Mouse (Mus musculus) fibroblast of lung, adult 2 months (primary cell): ENCODE measurements around the gene Hsf4.
"Not testable (repeated sequence)": the region's sequence is repeated elsewhere in the genome, so short reads cannot be mapped to it uniquely, and the experiment has no call there.

ENCODE experiments used
- DNase-seq: peaks from one replicate; pipeline ENCODE4 v3.0.0-alpha.2; 2011; ENCODE audit warnings: low read depth

Gene Hsf4

GRCm38 (mm10) chr8:105269461-105269947 is at the start of gene Hsf4:
Gene Hsf4, plus strand, starts transcription at chr8:105269801.
- DNase-seq: peak; percentile 36

DNA sequence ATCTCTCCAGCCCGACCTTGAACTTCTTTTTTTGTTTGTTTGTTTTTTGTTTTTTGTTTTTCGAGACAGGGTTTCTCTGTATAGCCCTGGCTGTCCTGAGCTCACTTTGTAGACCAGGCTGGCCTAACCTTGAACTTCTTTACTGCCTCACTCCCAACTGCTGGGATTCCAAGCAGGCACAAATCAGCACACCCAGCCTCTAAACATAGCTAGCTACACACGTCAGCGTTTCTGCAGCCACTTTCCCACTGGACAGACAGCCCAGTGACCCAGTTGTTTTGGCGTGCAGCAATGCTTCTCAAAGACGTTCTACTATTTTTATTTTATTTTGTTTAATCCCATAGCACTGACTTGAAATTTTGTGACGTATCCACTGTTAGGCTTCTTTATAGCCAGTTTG is 45.8 kb upstream of the Hsf4 start:
- DNase-seq: no peak

- peak; percentile 92 for DNase-seq
Measured at GRCm38 (mm10) chr8:105224413-105225271, 45.0 kb upstream of the Hsf4 start, which contains the start of gene D230025D16Rik. Gene D230025D16Rik, plus strand, starts transcription at chr8:105225145.

DNA sequence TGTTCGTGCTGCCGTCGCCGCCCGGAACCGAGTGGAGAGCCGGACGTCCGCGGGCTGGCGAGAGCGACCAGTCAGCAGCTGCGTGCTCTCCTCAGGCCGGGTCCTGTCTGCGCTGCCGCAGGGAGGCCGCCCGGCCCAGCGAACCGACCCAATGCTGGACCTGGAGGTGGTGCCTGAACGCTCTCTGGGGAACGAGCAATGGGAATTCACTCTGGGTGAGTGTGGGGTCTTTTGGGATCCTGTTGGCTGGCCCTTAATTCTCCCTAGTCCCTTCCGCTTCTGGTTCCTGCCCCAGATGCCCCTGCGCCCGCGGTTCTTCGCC is 44.4 kb upstream of the Hsf4 start:
- DNase-seq: no peak

DNA sequence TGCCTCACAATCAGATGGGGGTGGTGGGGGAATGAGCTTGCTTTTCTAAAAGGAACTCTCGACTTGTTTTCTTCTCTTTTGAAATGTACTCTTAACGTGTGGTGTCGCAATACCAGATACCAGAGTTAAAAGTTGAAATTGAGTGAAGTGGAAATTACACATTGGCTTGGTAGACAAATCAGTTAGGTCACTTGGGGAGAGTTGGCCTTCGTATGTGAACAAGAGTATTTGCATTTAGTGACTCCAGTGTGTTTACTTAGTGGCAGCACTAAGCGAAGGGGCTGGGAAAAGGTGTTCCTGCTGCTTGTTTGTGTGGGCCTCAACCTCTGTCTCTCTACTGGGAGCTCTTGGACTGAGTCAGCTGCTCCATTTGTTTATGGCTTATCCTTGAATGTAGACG is 43.7 kb upstream of the Hsf4 start:
- DNase-seq: no peak

DNA sequence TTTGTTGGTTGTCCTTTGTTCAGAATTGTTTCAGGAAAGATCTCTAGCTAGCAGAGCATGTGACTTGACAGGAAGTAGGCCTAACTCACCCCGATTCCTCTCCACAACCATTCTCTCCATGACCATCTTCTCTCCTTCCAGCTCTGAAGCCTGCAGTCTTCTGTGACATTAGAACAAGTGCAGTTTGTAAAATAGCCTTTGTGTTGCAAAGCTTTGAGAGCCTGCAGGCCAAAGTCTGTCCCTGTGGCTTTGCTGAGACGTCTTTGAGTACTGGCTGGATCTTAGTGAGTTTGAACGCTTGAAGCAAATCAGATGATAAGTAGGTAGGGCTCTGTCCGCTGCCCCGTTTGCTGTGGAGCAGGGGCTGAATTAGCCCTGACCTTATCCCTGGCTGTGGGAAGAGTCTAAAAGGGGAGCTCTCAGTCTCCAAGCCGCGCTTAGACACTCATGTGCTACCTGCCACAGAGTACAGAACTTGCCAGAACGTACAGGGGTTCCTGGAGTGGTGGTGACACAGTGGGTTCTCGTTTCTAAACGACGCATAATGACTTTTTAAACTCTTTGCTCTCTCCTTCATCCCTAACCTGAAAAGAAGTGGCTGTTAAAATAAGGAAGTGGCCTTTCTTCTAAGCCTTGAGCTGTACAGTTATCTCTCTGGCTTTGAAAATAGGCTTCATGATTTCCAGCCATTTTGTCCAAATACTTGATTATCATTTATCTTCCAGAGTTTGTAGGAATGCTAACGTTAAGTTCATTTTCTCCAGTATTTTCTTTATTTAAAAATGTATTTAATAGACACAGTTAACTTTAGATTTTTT is 37.9 kb upstream of the Hsf4 start:
- DNase-seq: no peak

DNA sequence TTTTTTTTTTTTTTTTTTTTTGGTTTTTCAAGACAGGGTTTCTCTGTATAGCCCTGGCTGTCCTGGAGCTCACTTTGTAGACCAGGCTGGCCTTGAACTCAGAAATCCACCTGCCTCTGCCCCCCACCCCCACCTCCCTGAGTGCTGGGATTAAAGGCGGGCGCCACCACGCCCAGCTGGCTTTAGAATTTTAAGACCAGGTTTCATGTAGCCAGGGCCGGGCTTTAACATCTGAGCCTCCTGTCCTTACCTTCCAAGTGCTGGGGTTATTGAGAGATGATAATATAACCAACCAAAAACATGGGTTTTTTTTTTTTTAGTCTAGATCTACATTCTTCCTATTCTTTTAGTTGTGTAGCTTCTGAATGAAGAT is 37.3 kb upstream of the Hsf4 start:
- not testable (repeated sequence) for DNase-seq

DNA sequence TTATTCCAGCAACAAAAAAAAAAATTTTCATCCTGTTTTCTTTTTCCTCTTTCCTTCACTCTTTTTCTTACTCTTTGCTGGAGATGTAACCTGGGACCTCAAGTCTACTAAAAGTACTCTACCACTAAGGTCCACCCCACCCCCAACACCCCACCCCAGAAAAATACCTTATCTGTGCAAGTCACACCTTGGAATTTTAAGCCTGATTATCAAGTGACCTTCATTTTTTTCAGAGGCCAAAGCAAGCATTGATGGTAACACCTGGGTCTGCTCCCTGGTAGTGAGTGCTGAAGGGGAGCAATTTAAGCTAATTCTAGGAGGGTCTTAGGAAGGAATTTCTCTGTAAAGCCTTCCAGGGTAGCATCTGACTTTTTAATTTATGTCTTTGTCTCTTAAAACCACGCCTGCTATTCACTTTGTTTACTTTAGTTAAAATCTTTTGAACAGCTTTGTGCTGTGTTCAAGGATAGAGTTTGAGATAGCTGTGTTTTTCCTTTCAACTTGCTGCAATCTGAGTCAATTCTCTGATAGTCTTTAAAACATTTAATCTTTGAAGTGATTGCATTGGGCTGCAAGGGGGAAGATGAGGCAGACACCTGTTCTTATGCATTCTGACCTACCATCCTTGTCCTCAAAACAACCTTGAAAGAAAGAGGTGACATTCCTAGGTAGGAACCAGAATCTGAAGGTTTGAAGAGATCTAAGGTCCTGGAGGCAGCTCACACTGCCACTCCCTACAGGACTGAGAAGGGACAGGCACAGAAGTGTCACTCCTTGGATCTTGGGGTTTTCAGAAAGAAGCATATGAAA is 36.3 kb upstream of the Hsf4 start:
- no peak for DNase-seq

DNA sequence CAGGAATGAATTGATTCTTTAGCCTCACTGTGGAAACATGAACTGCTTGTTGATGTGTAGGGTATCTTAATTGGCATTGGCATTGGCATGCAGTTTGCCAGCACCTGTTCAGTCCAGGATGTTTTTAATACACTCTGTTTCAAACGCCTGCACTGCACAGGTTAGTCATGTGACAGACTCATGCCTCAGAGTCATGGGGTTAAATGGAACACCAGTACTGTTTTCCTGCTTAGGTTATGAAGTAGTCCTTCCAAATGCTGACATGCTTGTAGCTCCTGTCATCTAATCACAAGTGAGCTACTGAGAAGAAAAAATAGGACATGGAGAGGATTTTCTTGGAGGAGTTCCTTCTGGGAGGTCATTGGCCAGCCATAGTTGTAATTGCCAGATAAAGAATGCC is 34.4 kb upstream of the Hsf4 start:
- no peak for DNase-seq

DNA sequence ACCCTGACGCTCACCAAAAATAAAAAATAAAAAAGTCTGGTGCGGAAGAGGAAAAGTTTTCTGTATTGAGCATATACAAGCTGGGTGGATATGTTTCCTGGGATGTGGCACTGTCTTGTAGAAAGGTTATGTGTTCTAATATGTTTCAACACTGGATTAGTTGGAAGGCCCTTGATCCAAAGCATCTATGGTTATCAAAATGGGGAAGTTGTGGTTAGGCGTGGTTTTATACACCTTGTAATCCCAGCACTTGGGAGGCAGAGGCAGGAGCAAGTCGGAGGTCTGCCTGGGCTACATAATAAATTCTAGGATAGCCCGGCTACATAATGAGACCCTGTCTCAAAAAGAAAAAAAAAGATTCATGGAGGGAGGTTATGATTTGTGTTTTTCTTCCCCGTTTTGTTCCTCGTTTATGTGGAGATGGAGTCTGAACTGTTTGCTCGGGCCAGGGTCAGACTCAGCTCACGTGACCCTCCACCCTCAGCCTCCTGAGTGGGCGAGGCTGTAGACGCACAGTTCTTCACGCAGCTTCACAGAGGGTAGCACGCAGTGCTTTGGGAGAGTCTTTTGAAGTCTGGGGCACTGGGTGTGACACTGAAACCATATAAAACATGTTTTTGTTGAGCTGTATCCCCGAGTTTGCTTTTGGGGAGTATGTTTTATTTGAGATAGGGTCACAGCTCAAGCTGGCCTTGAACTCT is 32.0 kb upstream of the Hsf4 start:
- no peak for DNase-seq

DNA sequence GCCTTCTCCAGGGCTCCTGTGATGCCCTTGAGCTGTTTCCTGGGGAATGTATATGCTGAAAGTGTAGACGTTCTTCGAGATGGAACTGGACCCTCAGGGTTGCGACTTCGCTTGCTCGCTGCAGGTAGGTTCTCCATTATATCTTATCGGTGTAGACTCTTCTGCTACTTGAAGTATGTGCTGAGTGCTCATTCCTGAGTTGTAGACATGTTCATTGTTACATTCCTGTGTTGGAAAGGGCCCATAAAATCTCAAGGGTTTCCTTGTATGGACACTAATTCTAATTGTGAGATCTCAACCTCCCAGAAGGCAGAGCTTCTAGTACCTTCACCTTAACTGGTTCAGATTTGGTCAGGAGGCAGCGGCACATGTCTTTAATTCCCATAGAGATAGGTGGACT is 28.6 kb upstream of the Hsf4 start:
- DNase-seq: no peak

DNA sequence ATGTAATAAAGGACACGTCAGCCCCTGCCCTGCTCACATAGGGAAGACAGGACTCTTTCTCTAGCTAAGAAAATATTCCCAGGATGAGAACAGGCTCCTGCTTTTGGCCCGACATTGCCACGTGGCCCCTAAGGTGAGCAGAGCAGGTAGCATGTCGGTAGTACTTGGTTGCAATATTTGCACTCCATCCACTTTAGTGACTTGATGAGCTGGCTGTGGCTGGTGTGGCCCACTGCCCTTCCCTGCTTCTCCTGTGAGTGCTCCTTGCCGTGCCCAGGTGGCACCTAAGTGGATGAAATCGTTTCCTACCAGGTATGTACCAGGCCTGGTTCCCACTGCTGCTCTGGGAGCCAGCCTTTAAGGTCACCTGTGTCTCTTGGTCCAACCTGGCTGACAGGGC is 17.6 kb upstream of the Hsf4 start:
- DNase-seq: no peak

DNA sequence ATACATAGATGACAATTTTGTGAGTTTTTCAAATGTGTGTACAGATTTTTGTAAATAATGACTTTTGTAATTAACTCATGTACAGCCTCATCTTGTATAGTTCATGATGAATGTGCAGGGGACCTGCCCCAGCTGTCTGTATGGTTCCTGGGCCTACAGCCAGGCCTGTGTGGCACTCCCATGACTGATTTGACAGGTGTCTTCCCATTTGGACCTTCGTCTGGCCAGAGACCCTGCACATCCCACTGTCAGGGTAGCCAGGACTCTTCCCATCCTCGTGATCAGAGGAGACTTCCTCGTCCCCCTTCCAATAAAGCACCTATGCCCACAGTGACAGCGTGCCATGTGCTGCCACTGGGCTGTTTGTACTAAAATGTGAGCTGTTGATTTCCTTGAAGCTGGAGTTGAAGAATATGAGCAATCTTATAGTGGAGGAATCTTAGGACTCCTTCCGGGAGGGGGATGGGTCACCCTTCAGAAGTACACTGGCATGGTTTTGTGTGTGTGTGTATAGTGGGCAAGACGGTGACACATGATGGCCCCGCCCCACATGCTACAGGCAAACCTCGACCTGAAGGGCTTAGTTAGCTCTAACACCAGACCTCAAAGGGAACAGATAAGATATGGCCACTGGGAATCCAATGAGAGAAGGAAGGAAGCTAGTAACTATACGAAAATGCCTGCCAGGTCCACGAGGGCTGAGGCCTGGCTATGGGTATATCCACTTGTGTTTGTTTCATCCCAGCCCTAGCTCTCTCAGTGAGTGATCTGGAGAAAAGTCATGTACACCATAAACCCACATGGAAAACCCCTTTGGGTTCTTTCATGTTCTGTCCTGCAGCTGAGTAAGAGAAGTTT is 16.7 kb upstream of the Hsf4 start:
- no peak for DNase-seq

DNA sequence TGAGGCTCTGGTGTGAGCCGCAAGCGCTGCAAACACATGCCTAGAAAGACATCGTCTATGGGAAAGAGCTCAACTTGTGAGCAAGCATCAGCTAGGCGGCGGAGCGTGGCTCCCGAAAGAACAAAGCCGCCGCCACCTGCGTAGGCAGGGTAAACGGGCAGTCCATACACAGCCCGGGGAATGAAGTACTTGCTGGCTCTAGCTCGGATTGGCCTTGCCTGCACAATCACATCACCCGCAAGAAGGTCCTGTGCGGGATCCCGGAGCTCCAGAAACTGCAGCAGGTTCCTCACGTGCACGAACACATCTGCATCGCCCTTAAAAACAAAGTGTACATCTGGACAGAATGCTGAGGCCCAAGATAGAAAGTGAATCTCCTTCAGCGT is 15.8 kb upstream of the Hsf4 start:
- no peak for DNase-seq

- peak; percentile 73 for DNase-seq
Measured at GRCm38 (mm10) chr8:105254152-105254965, 15.2 kb upstream of the Hsf4 start.

- DNase-seq: peak; percentile 61
Measured at GRCm38 (mm10) chr8:105254966-105255350, 14.6 kb upstream of the Hsf4 start, which contains the start of gene B3gnt9. Gene B3gnt9, minus strand, starts transcription at chr8:105255153.

DNA sequence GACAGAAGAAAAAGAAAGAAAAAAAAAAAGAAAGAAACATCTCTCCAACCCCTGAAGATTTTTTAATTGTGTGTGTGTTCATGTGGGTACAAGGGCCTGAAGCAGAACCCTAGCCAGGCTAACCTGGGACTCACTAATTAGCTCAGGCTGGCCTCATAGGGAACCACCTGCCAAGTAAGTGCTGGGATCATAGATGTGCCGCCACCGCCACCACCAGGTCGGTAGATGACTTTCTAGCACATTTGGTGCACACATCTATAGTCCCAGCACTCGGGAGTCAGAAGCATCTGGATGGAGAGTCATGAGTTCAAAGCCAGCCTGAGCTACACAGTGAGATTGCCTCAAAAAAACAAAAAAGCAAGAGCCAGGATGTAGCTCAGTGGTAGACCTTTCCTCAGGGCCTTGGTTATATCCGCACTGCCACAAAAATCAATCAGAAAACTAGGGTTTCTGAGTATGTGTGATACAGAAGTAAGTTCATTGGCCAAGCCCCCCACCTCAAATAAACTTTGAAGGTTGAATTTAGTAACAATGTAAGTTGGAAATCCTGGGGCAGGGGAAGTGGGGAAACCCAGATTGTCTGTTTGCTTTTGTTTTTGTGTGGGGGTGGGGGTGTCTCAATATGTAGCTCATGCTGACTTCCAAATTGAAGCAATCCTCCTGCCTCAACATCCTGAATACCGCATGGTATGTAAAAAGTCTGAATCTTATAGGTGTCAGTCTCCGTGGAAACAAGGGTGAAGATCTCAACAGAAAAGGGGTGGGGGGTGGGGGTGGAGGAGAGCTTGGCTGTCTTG is 12.1 kb upstream of the Hsf4 start:
- DNase-seq: no peak

DNA sequence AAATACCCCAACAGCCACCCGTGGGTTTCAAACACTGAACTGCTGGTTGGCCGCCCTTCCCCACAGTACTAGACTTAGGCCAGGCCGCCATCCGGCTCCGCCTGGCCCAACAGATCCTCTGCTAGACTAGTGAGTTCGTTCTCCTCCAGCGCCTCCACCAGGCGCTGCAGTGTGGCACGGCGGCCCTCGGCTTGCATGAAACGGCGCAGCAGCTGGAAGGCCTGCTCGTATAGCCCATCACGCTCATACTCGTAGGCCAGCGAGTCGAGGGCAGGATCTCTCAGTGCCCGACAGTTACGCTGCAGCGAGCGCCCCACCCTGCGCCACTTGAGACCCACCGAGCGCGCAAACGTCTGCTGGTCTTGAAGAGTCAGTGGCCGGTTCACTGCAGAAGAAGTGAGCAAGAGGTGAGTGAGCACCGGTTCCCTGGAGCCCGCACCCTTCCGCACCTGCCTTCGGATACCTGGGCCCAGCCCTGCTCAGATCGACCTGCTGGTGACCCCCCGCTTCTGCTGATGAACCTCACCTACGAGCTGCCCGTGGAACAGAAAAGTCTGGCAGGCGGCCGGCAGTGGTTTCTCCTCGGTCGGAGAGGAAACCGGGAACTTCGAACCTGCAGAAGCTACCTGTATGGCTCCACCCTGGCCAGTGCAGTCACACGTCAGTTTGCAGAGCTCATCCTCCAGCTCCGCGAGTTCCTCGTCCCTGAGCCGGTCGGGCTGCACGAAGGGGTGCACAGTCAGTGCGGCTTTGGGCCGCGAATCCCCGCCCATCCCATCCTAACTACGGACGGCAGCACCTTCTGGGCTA is 10.5 kb upstream of the Hsf4 start:
- DNase-seq: no peak
